Mouse (Mus musculus) heart, adult 2 months (tissue): ENCODE data around the gene Olfr985. TPM values are rescaled to one million over a fixed set of nuclear protein-coding genes. Genes with fewer than 3 reads are reported as not detected.

Source experiments
- DNase-seq, 2 experiments: peaks; one replicate each; pipeline ENCODE4 v3.0.0; 2021
- H3K27ac ChIP-seq: fragments of 200-600 bp; 2 replicates; pipeline ENCODE4 v1.8.1; 2022
- H3K27me3 ChIP-seq: fragments of 200-500 bp; 2 replicates; pipeline ENCODE4 v1.6.1; 2012; ENCODE audit warnings: mild to moderate bottlenecking, low read length, inconsistent platforms, mixed read lengths; ENCODE audit not compliant: control insufficient read depth, insufficient read depth
- H3K36me3 ChIP-seq: fragments of 200-500 bp; 2 replicates; pipeline ENCODE4 v1.6.1; 2012; ENCODE audit warnings: low read length, inconsistent platforms; ENCODE audit not compliant: control insufficient read depth, insufficient read depth
- H3K4me1 ChIP-seq: fragments of 200-500 bp; 2 replicates; pipeline ENCODE4 v1.6.1; 2011; ENCODE audit warnings: low read length; ENCODE audit not compliant: control insufficient read depth, insufficient read depth
- H3K4me3 ChIP-seq: fragments of 200-600 bp; 2 replicates; pipeline ENCODE4 v1.8.1; 2022
- H3K79me2 ChIP-seq: fragments of 200-500 bp; replicated peaks from 2 replicates; pipeline ENCODE4 v1.6.1; 2012; ENCODE audit warnings: mild to moderate bottlenecking, inconsistent platforms, low read length, moderate library complexity, mixed read lengths; ENCODE audit not compliant: control insufficient read depth, insufficient read depth
- H3K9ac ChIP-seq: fragments of 200-500 bp; 2 replicates; pipeline ENCODE4 v1.6.1; 2012; ENCODE audit warnings: low read depth, mild to moderate bottlenecking, control low read depth, inconsistent platforms, low read length, mixed read lengths
- CTCF ChIP-seq: fragments of 200-600 bp; IDR thresholded peaks from 2 replicates; pipeline ENCODE4 v1.8.1; 2022; ENCODE audit warnings: antibody characterized with exemption, mild to moderate bottlenecking, moderate library complexity
- EP300 ChIP-seq: fragments of 200-500 bp; IDR thresholded peaks from 2 replicates; pipeline ENCODE4 v1.6.1; 2011; ENCODE audit warnings: low read depth, low read length, control low read depth; ENCODE audit not compliant: insufficient read depth
- POLR2A ChIP-seq: fragments of 200-500 bp; IDR thresholded peaks from 2 replicates; pipeline ENCODE4 v1.6.1; 2011; ENCODE audit warnings: mild to moderate bottlenecking, low read depth, low read length, control low read depth; ENCODE audit not compliant: insufficient read depth
- WGBS: fragments of 180-500 bp; shearing (Covaris S2); methylation state at CpG from one replicate; pipeline ENCODE4 v1.1.7; 2018; 5-methylcytosine and 5-hydroxymethylcytosine counted together
- intact Hi-C: fragments of 180-260 bp; cut with DNase I; formaldehyde crosslinking; loops from one replicate; pipeline ENCODE4 v1.15.1; 2025
- polyA plus RNA-seq: library from polyadenylated mRNA; depleted of rRNA; stranded (reverse); fragments of >200 nt; gene quantifications from 2 replicates; pipeline ENCODE4 v1.2.3, GENCODE M21; 2012; rRNA removed
- total RNA-seq, 2 experiments: library from RNA; stranded (reverse); gene quantifications; 2 replicates each; pipeline ENCODE4 v1.2.3; 2021

The Olfr985 gene
- total and polyA plus RNA-seq, 3 experiments, result not detected

GRCm38 (mm10) chr9:40093495-40093894, 36.5 kb downstream of the Olfr985 start, which contains the start of gene Olfr983:
Olfr983 (minus strand) TSS chr9:40093595.
- H3K79me2 ChIP-seq, result no peaks in the 10 kb centered on the region
- TF ChIP-seq CTCF, result no peak
- no peak for TF ChIP-seq POLR2A
- TF ChIP-seq EP300, result no peak
- no peak for DNase-seq
- intact Hi-C loops, result no loop called here
- H3K36me3 ChIP-seq, result no peaks in the 10 kb centered on the region
- H3K9ac ChIP-seq, result no peak within 1 kb of the TSS
- no peak within 1 kb of the TSS for H3K27ac ChIP-seq
- WGBS, result 81% methylated on average over 2 of the region's 2 CpGs
- H3K4me1 ChIP-seq, result no peaks in the 10 kb centered on the region
- H3K4me3 ChIP-seq, result no peak within 1 kb of the TSS
- no peaks in the 10 kb centered on the region for H3K27me3 ChIP-seq

Other genes with a start within 250 kb of the Olfr985 start
- not detected for gene Olfr229, start 222.8 kb downstream of the Olfr985 start, total RNA-seq
- gene Olfr229, start 222.8 kb downstream of the Olfr985 start, polyA plus RNA-seq, result not detected in 2 replicates
- not detected for gene Olfr974, start 192.7 kb downstream of the Olfr985 start, total RNA-seq
- gene Olfr974, start 192.7 kb downstream of the Olfr985 start, polyA plus RNA-seq, result not detected in 2 replicates
- not detected for gene Olfr975, start 178.1 kb downstream of the Olfr985 start, total RNA-seq
- not detected in 2 replicates for gene Olfr975, start 178.1 kb downstream of the Olfr985 start, polyA plus RNA-seq
- not detected for gene Olfr976, start 169.1 kb downstream of the Olfr985 start, total RNA-seq
- gene Olfr976, start 169.1 kb downstream of the Olfr985 start, polyA plus RNA-seq, result not detected in 2 replicates
- not detected for gene Olfr978, start 138.1 kb downstream of the Olfr985 start, total RNA-seq
- not detected in 2 replicates for gene Olfr978, start 138.1 kb downstream of the Olfr985 start, polyA plus RNA-seq
- not detected for gene Olfr979, start 126.7 kb downstream of the Olfr985 start, total RNA-seq
- gene Olfr979, start 126.7 kb downstream of the Olfr985 start, polyA plus RNA-seq, result not detected in 2 replicates
- gene Olfr980, start 120.6 kb downstream of the Olfr985 start, total RNA-seq, result not detected
- gene Olfr980, start 120.6 kb downstream of the Olfr985 start, polyA plus RNA-seq, result not detected in 2 replicates
- not detected for gene Olfr981, start 108.7 kb downstream of the Olfr985 start, total RNA-seq
- not detected in 2 replicates for gene Olfr981, start 108.7 kb downstream of the Olfr985 start, polyA plus RNA-seq
- gene Olfr982, start 56.4 kb downstream of the Olfr985 start, total RNA-seq, result not detected
- gene Olfr982, start 56.4 kb downstream of the Olfr985 start, polyA plus RNA-seq, result not detected in 2 replicates
- not detected for gene Olfr983, start 36.6 kb downstream of the Olfr985 start, total RNA-seq
- not detected in 2 replicates for gene Olfr983, start 36.6 kb downstream of the Olfr985 start, polyA plus RNA-seq
- not detected for gene Olfr984, start 16.0 kb downstream of the Olfr985 start, total RNA-seq
- gene Olfr984, start 16.0 kb downstream of the Olfr985 start, polyA plus RNA-seq, result not detected in 2 replicates
- not detected for gene Tmem225, start 17.9 kb upstream of the Olfr985 start, total RNA-seq
- gene Tmem225, start 17.9 kb upstream of the Olfr985 start, polyA plus RNA-seq, result not detected in 2 replicates
- gene Olfr986, start 50.7 kb upstream of the Olfr985 start, total RNA-seq, result not detected
- not detected in 2 replicates for gene Olfr986, start 50.7 kb upstream of the Olfr985 start, polyA plus RNA-seq
- 1 to 10 TPM; 2.7 to 2.8 TPM for gene Zfp202, start 62.1 kb upstream of the Olfr985 start, total RNA-seq
- 1.2 and 1.8 TPM in 2 replicates for gene Zfp202, start 62.1 kb upstream of the Olfr985 start, polyA plus RNA-seq
- 1 to 10 TPM in 1 of 2 experiments, under 1 TPM in 1; 0.70 to 2.0 TPM for gene Scn3b, start 139.0 kb upstream of the Olfr985 start, total RNA-seq
- 0.91 and 0.96 TPM in 2 replicates for gene Scn3b, start 139.0 kb upstream of the Olfr985 start, polyA plus RNA-seq